Mouse (Mus musculus): ENCODE data around the gene Dnaja3.

DNA sequence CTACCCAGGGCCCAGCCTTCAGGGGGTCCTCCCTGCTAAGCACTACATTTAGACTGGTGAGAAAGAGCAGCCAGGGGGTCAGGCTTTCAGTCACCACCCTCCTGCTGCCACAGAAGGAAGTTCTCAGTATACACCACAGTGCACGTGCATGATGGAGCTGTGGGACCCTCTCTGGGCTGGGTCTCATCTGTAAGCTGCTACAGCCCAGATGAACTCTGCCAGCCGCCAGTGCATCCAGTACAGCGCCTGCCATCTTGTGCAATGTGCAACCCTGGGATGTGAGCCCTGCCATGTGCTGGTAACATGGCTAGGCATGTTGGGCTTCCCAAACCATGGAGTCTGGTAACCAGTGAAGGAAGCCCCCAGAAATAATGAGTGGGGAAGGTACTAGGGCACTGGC is 10.4 kb downstream of the Dnaja3 start:
- no peak for TF ChIP-seq POLR2A (IDR thresholded peaks at IDR 0.05; ENCODE audit: low read depth, low read length)
- TF ChIP-seq CTCF (IDR thresholded peaks at IDR 0.05; ENCODE audit: extremely low read depth, insufficient read length, insufficient replicate concordance, low read depth, low read length), result no peak

Data from small intestine, adult 2 months (tissue).